In genomic region chr15:86112707-86113341, GRCm38 (mm10) we compare ENCODE assay signal across 9 mouse cellular contexts. TPM values are rescaled to one million over a fixed set of nuclear protein-coding genes. Genes with fewer than 3 reads are reported as not detected.
A peak's percentile ranks its signal among the peaks of the same experiment; 100 is the strongest.
DNase-seq lines count a peak whose midpoint lies in the region; ATAC-seq and TF ChIP-seq lines count a peak whose summit lies in the region.
"Had no signal": no experiment of that assay in that cellular context is flagged by ENCODE, and none has a peak within 500 bp of the region (broad histone marks: within the 10 kb centered on the region; RNA-seq: fewer than 3 reads in every experiment).

No protein-coding gene starts in this region.

- H3K36me3 ChIP-seq in heart, embryonic 12.5 days, result no peaks in the 10 kb centered on the region
- H3K36me3 ChIP-seq in limb, embryonic 13.5 days, result peaks cover 5% of the 10 kb centered on the region

- H3K9me3 ChIP-seq in heart, embryonic 12.5 days (replicated peaks), result no peaks in the 10 kb centered on the region
- H3K9me3 ChIP-seq in limb, embryonic 13.5 days, result no peaks in the 10 kb centered on the region
- H3K9me3 ChIP-seq: G1E had no signal

- peak overlapping the region; percentile 31; the same call in 1 of the 2 replicates for H3K27ac ChIP-seq in heart, embryonic 12.5 days (ENCODE audit: poor library complexity, severe bottlenecking)
- H3K27ac ChIP-seq in embryonic fibroblast, embryonic 13.5 days (ENCODE audit: insufficient read depth, low read length), result peak overlapping the region; percentile 62
- peak overlapping the region; percentile 72; the same call in 1 of the 2 replicates for H3K27ac ChIP-seq in limb, embryonic 13.5 days

- H3K9ac ChIP-seq in heart, embryonic 12.5 days, result no peak overlapping the region
- H3K9ac ChIP-seq in limb, embryonic 13.5 days, result 0 out of 2 replicates have a peak overlapping the region, but pooled peaks have one; percentile 48

- H3K27me3 ChIP-seq in heart, embryonic 12.5 days (replicated peaks), result no peaks in the 10 kb centered on the region
- no peaks in the 10 kb centered on the region for H3K27me3 ChIP-seq in limb, embryonic 13.5 days

- no peak for DNase-seq in heart, postnatal 4 days
- DNase-seq in R1 (ENCODE audit: low read depth, low spot score), result peak; percentile 47
- no peak for DNase-seq in c-Kit-positive CD71-positive TER-119-positive erythroid progenitor cells, embryonic 14.5 days (ENCODE audit: low spot score)
- no peak for DNase-seq in gastrocnemius, postnatal 14 days
- DNase-seq in T-cell, adult 2 months (ENCODE audit: low spot score), result no peak

- 19% methylated on average over 10 of the region's 10 CpGs for WGBS in heart, embryonic 12.5 days
- 9% methylated on average over 10 of the region's 10 CpGs for WGBS in limb, embryonic 13.5 days

- peak overlapping the region; percentile 21 for H3K4me2 ChIP-seq in heart, embryonic 12.5 days
- H3K4me2 ChIP-seq in limb, embryonic 13.5 days (replicated peaks), result peak overlapping the region; percentile 37

- no peak for TF ChIP-seq POLR2A in embryonic fibroblast, embryonic 13.5 days (IDR thresholded peaks at IDR 0.05; ENCODE audit: low read depth, low read length)

- intact Hi-C loops in gastrocnemius, postnatal 14 days (cut with DNase I; ENCODE audit: low total_unique reads), result no loop called here

- H3K4me1 ChIP-seq in heart, embryonic 12.5 days (replicated peaks), result peaks cover 83% of the 10 kb centered on the region
- H3K4me1 ChIP-seq in embryonic fibroblast, embryonic 13.5 days (ENCODE audit: control insufficient read depth, insufficient read depth, low read length), result peaks cover 17% of the 10 kb centered on the region
- H3K4me1 ChIP-seq in limb, embryonic 13.5 days, result peaks cover 28% of the 10 kb centered on the region

- no peak for TF ChIP-seq CTCF in embryonic fibroblast, embryonic 13.5 days (IDR thresholded peaks at IDR 0.05; ENCODE audit: borderline replicate concordance, insufficient read depth, low read length)

- no peak overlapping the region for H3K4me3 ChIP-seq in heart, embryonic 12.5 days
- H3K4me3 ChIP-seq in embryonic fibroblast, embryonic 13.5 days (ENCODE audit: insufficient read depth, low read length), result no peak overlapping the region
- H3K4me3 ChIP-seq in limb, embryonic 13.5 days, result no peak overlapping the region

- 0 out of 2 replicates have a peak, but pooled peaks have one; percentile 27 for ATAC-seq in heart, embryonic 12.5 days (ENCODE audit: insufficient number of reproducible peaks, low FRiP score)
- ATAC-seq in limb, embryonic 13.5 days (ENCODE audit: low FRiP score, low read depth), result no peak; the same call in 1 of the 2 replicates

RNA-seq across cellular contexts. Expression of gene Gramd4, which starts 55.3 kb away (rescaled TPM):
- 14.3 and 14.8 TPM in 2 replicates for polyA plus RNA-seq in heart, embryonic 12.5 days (2016; fragmentation: Nextera tagmentation; extraction: Ambion mirVana)
- total RNA-seq in heart, postnatal 4 days (2021), result 10 to 100 TPM; 30.1 to 33.6 TPM
- 18.0 and 31.4 TPM in 2 replicates for polyA plus RNA-seq in embryonic fibroblast, embryonic 13.5 days (2011; ENCODE audit: insufficient read length, low read depth, missing spikeins)
- 15.0 and 15.3 TPM in 2 replicates for polyA plus RNA-seq in limb, embryonic 13.5 days (2015; fragmentation: Nextera tagmentation; extraction: Ambion mirVana)
- 1 to 10 TPM; 7.2 to 8.2 TPM for total RNA-seq in gastrocnemius, postnatal 14 days (2021)
